Mouse (Mus musculus): ENCODE measurements at regions not wholly inside any gene's neighbourhood (a gene's known extent, or its start where the extent isn't known, plus 50 kb on each side); places are given as distances from the start of the nearest gene placed in this dataset.

DNA sequence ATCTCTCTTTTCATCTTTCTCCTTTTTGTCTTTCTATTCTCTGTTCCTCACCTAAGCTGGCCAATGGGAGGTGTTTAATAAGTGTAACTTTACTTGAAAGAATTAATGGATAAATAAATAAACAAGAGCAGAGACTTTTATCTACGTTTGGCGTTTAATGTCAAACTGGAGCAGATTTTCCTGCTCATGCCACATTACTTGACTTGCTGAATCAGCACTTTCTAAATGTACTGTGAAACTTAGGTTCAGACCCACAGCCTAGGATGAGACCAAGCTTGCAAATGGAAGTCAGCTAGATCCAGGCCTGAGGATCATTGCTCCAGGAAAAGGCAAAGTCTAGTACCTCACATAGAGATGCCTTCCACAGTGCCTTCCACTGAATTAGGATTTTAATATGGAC is 141.5 kb downstream of the H2al1n start:
- DNase-seq, result no peak
- TF ChIP-seq CTCF (IDR thresholded peaks at IDR 0.05) (no peak), EP300 (IDR thresholded peaks at IDR 0.05; ENCODE audit: insufficient read depth, low read depth, low read length) (no peak), POLR2A (IDR thresholded peaks at IDR 0.05; ENCODE audit: insufficient read depth, low read depth, low read length) (no peak)
- Histone ChIP-seq H3K36me3 (ENCODE audit: control insufficient read depth, insufficient read depth, low read length) (no peaks in the 10 kb centered on the region), H3K79me2 (replicated peaks; ENCODE audit: control insufficient read depth, insufficient read depth, low read length) (no peaks in the 10 kb centered on the region), H3K27me3 (ENCODE audit: control insufficient read depth, insufficient read depth, low read length) (no peaks in the 10 kb centered on the region), H3K9ac (ENCODE audit: low read depth, low read length) (no peak overlapping the region), H3K27ac (no peak overlapping the region), H3K4me3 (no peak overlapping the region), H3K4me1 (ENCODE audit: control insufficient read depth, insufficient read depth, low read length) (no peaks in the 10 kb centered on the region)
- intact Hi-C loops (cut with DNase I), result no loop called here
- WGBS, result 73% methylated on average over 2 of the region's 2 CpGs

DNA sequence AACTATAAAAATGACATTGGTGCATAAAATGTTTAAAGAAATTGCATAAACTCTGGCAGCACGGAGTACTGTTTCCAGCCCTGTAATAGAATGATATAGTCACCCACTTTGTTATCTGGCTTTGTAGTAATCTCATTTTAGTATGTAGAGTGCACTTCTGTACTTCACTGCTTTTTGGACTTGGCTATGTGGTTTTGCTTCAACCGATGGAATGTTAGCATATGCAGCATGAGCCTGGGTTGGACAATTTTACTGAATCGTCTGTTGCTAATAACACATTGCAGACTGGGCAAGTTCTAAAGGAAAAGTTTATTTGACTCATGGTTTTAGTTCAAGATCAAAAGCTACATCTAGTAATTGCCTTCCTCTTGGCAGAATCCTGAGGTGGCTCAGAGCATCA is 142.4 kb downstream of the H2al1n start:
- H3K9ac ChIP-seq (ENCODE audit: low read depth, low read length), result no peak overlapping the region
- H3K4me1 ChIP-seq (ENCODE audit: control insufficient read depth, insufficient read depth, low read length), result no peaks in the 10 kb centered on the region
- H3K4me3 ChIP-seq, result no peak overlapping the region
- H3K27ac ChIP-seq, result no peak overlapping the region
- DNase-seq, result no peak
- intact Hi-C loops (cut with DNase I), result no loop called here
- 64% methylated on average over 3 of the region's 3 CpGs for WGBS
- TF ChIP-seq POLR2A (IDR thresholded peaks at IDR 0.05; ENCODE audit: insufficient read depth, low read depth, low read length) (no peak), EP300 (IDR thresholded peaks at IDR 0.05; ENCODE audit: insufficient read depth, low read depth, low read length) (no peak), CTCF (IDR thresholded peaks at IDR 0.05) (no peak)
- no peaks in the 10 kb centered on the region for H3K36me3 ChIP-seq (ENCODE audit: control insufficient read depth, insufficient read depth, low read length)
- H3K27me3 ChIP-seq (ENCODE audit: control insufficient read depth, insufficient read depth, low read length), result no peaks in the 10 kb centered on the region
- no peaks in the 10 kb centered on the region for H3K79me2 ChIP-seq (replicated peaks; ENCODE audit: control insufficient read depth, insufficient read depth, low read length)

GRCm38 (mm10) chrX:14356466-14357030 is 145.6 kb downstream of the H2al1n start:
- WGBS, result 73% methylated on average over 4 of the region's 4 CpGs
- intact Hi-C loops (cut with DNase I), result no loop called here
- Histone ChIP-seq H3K4me1 (ENCODE audit: control insufficient read depth, insufficient read depth, low read length) (no peaks in the 10 kb centered on the region), H3K27me3 (ENCODE audit: control insufficient read depth, insufficient read depth, low read length) (no peaks in the 10 kb centered on the region), H3K9ac (ENCODE audit: low read depth, low read length) (no peak overlapping the region), H3K27ac (no peak overlapping the region), H3K79me2 (replicated peaks; ENCODE audit: control insufficient read depth, insufficient read depth, low read length) (no peaks in the 10 kb centered on the region), H3K4me3 (no peak overlapping the region), H3K36me3 (ENCODE audit: control insufficient read depth, insufficient read depth, low read length) (no peaks in the 10 kb centered on the region)
- no peak for TF ChIP-seq CTCF (IDR thresholded peaks at IDR 0.05)
- TF ChIP-seq POLR2A (IDR thresholded peaks at IDR 0.05; ENCODE audit: insufficient read depth, low read depth, low read length), result no peak
- TF ChIP-seq EP300 (IDR thresholded peaks at IDR 0.05; ENCODE audit: insufficient read depth, low read depth, low read length), result no peak
- DNase-seq, result no peak
